Mouse (Mus musculus) liver, postnatal 0 days (tissue): Measurements from ENCODE around the gene Foxa2. TPM values are rescaled to one million over a fixed set of nuclear protein-coding genes. Genes with fewer than 3 reads are reported as not detected.

Source experiments
- ATAC-seq: fragments of 200-750 bp; cut with Nextera tagmentation; 2 replicates; pipeline ENCODE4 v1.8.0; 2017; ENCODE audit warnings: mild to moderate bottlenecking, moderate library complexity
- DNase-seq: peaks from one replicate; pipeline ENCODE4 v3.0.0-alpha.2; 2016
- H3K27ac ChIP-seq: fragments of 300-500 bp; sonication (generic); 2 replicates; pipeline ENCODE4 v1.5.1; 2014; ENCODE audit warnings: antibody characterized with exemption, moderate library complexity, mild to moderate bottlenecking, low read depth
- H3K27me3 ChIP-seq: fragments of 300-500 bp; sonication (generic); 2 replicates; pipeline ENCODE4 v1.6.1; 2014; ENCODE audit warnings: low read length, control low read depth, mixed read lengths; ENCODE audit not compliant: insufficient read depth
- H3K36me3 ChIP-seq: fragments of 300-500 bp; sonication (generic); replicated peaks from 2 replicates; pipeline ENCODE4 v1.6.1; 2014; ENCODE audit warnings: mild to moderate bottlenecking, control low read depth, low read length, moderate library complexity, mixed read lengths; ENCODE audit not compliant: insufficient read depth
- H3K4me1 ChIP-seq: fragments of 300-500 bp; sonication (generic); 2 replicates; pipeline ENCODE4 v1.6.1; 2014; ENCODE audit warnings: antibody characterized with exemption, mild to moderate bottlenecking, control low read depth; ENCODE audit not compliant: insufficient read depth
- H3K4me2 ChIP-seq: fragments of 300-500 bp; sonication (generic); 2 replicates; pipeline ENCODE4 v1.6.1; 2014; ENCODE audit warnings: low read depth, mild to moderate bottlenecking, low read length, moderate library complexity, mixed read lengths
- H3K4me3 ChIP-seq: fragments of 300-500 bp; sonication (generic); 2 replicates; pipeline ENCODE4 v1.5.1; 2014; ENCODE audit warnings: low read depth, low read length
- H3K9ac ChIP-seq: fragments of 300-500 bp; sonication (generic); replicated peaks from 2 replicates; pipeline ENCODE4 v1.6.1; 2014; ENCODE audit warnings: mild to moderate bottlenecking, moderate library complexity
- H3K9me3 ChIP-seq: fragments of 300-500 bp; sonication (generic); 2 replicates; pipeline ENCODE4 v1.6.1; 2016; ENCODE audit warnings: mild to moderate bottlenecking, control low read depth, low read length, mixed read lengths
- CTCF ChIP-seq: sonication (generic); IDR thresholded peaks from 2 replicates; pipeline ENCODE4 v1.5.1; 2016; ENCODE audit warnings: antibody characterized with exemption, low read depth
- EP300 ChIP-seq: IDR thresholded peaks from 2 replicates; pipeline ENCODE4 v1.6.1; 2016; ENCODE audit warnings: antibody characterized with exemption, low read depth, mild to moderate bottlenecking
- WGBS: fragments of 180-500 bp; shearing (Covaris S2); extraction: QIAGEN DNeasy Blood & Tissue Kit; methylation state at CpG from one replicate; pipeline ENCODE4 v1.1.7; 2014; ENCODE audit not compliant: insufficient replicate concordance; 5-methylcytosine and 5-hydroxymethylcytosine counted together
- microRNA-seq: library from miRNA; unstranded; fragments of <30 nt; microRNA quantifications from one replicate; pipeline ENCODE4, GENCODE M21; 2016
- polyA plus RNA-seq: library from polyadenylated mRNA; unstranded; fragments of >200 nt; fragmentation: Nextera tagmentation; extraction: Ambion mirVana; gene quantifications from 2 replicates; pipeline ENCODE4 v1.2.1, GENCODE M21; 2015

Gene Foxa2
- polyA plus RNA-seq, 1 experiment from 2014 or later, result 10.1 TPM

DNA sequence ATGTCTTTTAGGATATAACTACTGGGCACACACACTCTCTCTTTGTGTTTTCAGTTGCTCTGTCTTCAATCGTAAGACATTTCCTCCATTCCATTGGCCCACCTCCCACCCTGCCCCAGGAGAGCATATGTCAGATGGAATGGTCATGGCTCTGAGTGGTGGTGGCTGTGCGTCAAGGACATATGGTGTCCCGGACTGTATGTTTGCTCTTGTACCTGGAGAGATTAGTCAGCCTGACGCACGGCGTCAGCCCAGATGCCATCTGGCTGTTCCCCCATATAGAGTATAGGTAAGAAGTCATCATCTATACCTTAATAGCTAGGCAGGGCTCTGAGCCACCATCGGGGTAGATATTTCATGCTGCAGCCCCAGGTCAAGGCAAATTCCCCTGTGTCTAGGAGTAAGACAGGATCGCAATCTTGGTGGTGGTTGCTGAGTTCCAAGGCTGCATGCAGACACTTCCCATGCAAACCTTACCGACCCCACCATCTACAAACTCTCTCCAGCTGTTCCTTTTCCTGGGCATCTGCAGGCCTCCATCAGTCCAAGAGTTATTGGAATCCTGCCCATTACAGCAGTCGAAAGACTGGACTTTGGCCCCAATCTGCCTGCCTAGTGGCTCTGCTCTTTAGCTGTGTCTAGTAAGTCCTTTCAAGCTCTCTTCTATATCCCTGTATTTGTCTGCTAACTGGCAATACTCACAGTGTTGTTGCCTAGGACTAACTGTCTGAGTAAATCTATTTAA is 53.7 kb downstream of the Foxa2 start:
- no peak for TF ChIP-seq EP300
- no peak for TF ChIP-seq CTCF
- Histone ChIP-seq H3K9ac (no peak overlapping the region), H3K36me3 (no peaks in the 10 kb centered on the region), H3K27ac (peak overlapping the region; percentile 34; the same call in 1 of the 2 replicates), H3K4me3 (no peak overlapping the region), H3K27me3 (no peaks in the 10 kb centered on the region), H3K4me1 (peaks cover 14% of the 10 kb centered on the region), H3K9me3 (no peaks in the 10 kb centered on the region), H3K4me2 (no peak overlapping the region)
- 68% methylated on average over 10 of the region's 10 CpGs for WGBS
- DNase-seq (peak; percentile 43), ATAC-seq (peak; percentile 64)

Small RNA genes lying within 50 kb of the gene (microRNA-seq; reads per million reads assigned to microRNA genes)
- not detected for gene Gm27420
